Mouse (Mus musculus): ENCODE results near the gene Syt1.

DNA sequence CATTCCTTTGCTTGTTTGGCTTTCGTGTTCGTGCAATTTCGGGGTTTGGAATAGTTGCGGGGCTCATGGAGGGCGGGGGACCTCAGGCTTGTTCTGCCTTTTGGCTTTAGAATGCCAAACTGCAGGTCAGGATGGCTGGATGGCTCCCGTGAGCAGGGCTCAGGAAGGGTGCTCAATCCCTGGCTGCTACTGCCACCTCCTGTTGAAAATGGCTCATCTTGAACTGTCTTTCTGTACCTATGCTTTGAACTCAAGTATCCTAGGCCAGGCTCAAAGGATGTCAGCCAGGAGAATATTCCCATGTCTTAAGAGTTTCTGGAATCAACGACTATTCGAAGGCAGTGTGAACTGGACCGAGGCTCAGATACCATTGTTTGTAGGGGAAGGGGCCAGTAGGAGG, 473.1 kb downstream of the Syt1 start:
- TF ChIP-seq CTCF (IDR thresholded peaks at IDR 0.05; ENCODE audit: borderline replicate concordance, extremely low read depth, insufficient read depth, insufficient read length) = peak; percentile 39; the same call in 1 of the 2 replicates
- no peak for TF ChIP-seq POLR2A (IDR thresholded peaks at IDR 0.05; ENCODE audit: borderline replicate concordance, extremely low read depth, insufficient read depth, insufficient read length, poor library complexity, severe bottlenecking)
